Mouse (Mus musculus) heart, postnatal 4 days (tissue): ENCODE data around the gene AC124502.3. TPM values are rescaled to one million over a fixed set of nuclear protein-coding genes. Genes with fewer than 3 reads are reported as not detected.

ENCODE experiments used
- DNase-seq: peaks from one replicate; pipeline ENCODE4 v3.0.0; 2021
- total RNA-seq, 2 experiments: library from RNA; stranded (reverse); gene quantifications; 2 replicates each; pipeline ENCODE4 v1.2.3; 2021

Gene AC124502.3
- total RNA-seq, 2 experiments from 2014 or later = 1.6 to 2.0 TPM

GRCm38 (mm10) chr19:5036577-5036976, 2.1 kb upstream of the AC124502.3 start:
- DNase-seq = no peak

GRCm38 (mm10) chr19:5037678-5038571, 766 bp upstream of the AC124502.3 start:
- DNase-seq = peak; percentile 84

GRCm38 (mm10) chr19:5039301-5040114, 817 bp downstream of the AC124502.3 start:
- no peak for DNase-seq

- DNase-seq = peak; percentile 92
Measured at GRCm38 (mm10) chr19:5040862-5041523, 2.3 kb downstream of the AC124502.3 start, which contains the start of gene Brms1. TSS of gene Brms1 (plus strand) at chr19:5041354.

GRCm38 (mm10) chr19:5041588-5041987, 2.9 kb downstream of the AC124502.3 start:
- no peak for DNase-seq

- no peak for DNase-seq
Measured at GRCm38 (mm10) chr19:5045531-5045930, 6.8 kb downstream of the AC124502.3 start.

- no peak for DNase-seq
Measured at GRCm38 (mm10) chr19:5048138-5049056, 9.7 kb downstream of the AC124502.3 start.

- DNase-seq = no peak
Measured at GRCm38 (mm10) chr19:5049325-5049724, 10.6 kb downstream of the AC124502.3 start.

- DNase-seq = peak; percentile 49
Measured at GRCm38 (mm10) chr19:5050047-5050905, 11.6 kb downstream of the AC124502.3 start, which contains the start of gene Rin1. TSS of gene Rin1 (plus strand) at chr19:5050481.

GRCm38 (mm10) chr19:5051031-5051430, 12.3 kb downstream of the AC124502.3 start:
- DNase-seq = peak; percentile 35

- DNase-seq = no peak
Measured at GRCm38 (mm10) chr19:5051515-5051914, 12.8 kb downstream of the AC124502.3 start.

- no peak for DNase-seq
Measured at GRCm38 (mm10) chr19:5052166-5052822, 13.6 kb downstream of the AC124502.3 start.

- no peak for DNase-seq
Measured at GRCm38 (mm10) chr19:5052853-5053252, 14.2 kb downstream of the AC124502.3 start.

- DNase-seq = peak; percentile 64
Measured at GRCm38 (mm10) chr19:5053909-5054308, 15.2 kb downstream of the AC124502.3 start.

- peak; percentile 67 for DNase-seq
Measured at GRCm38 (mm10) chr19:5056251-5056650, 17.6 kb downstream of the AC124502.3 start.

GRCm38 (mm10) chr19:5057876-5058775, 19.4 kb downstream of the AC124502.3 start:
- DNase-seq = no peak

GRCm38 (mm10) chr19:5058801-5059771, 20.4 kb downstream of the AC124502.3 start:
- peak; percentile 48 for DNase-seq
